Mouse (Mus musculus): ENCODE data around the gene Lrmda. TPM values are rescaled to one million over a fixed set of nuclear protein-coding genes. Genes with fewer than 3 reads are reported as not detected.
A peak's percentile ranks its signal among the peaks of the same experiment; 100 is the strongest.

Lrmda gene
- polyA plus RNA-seq, 1 experiment from 2014 or later: 0.80 TPM

- Histone ChIP-seq H3K36me3 (ENCODE audit: control insufficient read depth, insufficient read depth, low read length) (no peaks in the 10 kb centered on the region), H3K27me3 (replicated peaks; ENCODE audit: control insufficient read depth, insufficient read depth, low read length) (no peaks in the 10 kb centered on the region), H3K9ac (ENCODE audit: low read depth, low read length) (no peak overlapping the region), H3K4me3 (ENCODE audit: low read length) (no peak overlapping the region), H3K4me1 (ENCODE audit: control insufficient read depth, insufficient read depth, low read depth, low read length) (no peaks in the 10 kb centered on the region), H3K27ac (ENCODE audit: low read depth, low read length) (no peak overlapping the region), H3K9me3 (ENCODE audit: control insufficient read depth, low read length) (no peaks in the 10 kb centered on the region), H3K4me2 (ENCODE audit: low read length) (no peak overlapping the region)
- WGBS: 50% methylated on average over 1 of the region's 1 CpGs
- ATAC-seq: no peak
These were observed 1025.8 kb downstream of the Lrmda start for GRCm38 (mm10) chr14:23045322-23045721.

- H3K9me3 ChIP-seq (ENCODE audit: control insufficient read depth, low read length): no peaks in the 10 kb centered on the region
- no peaks in the 10 kb centered on the region for H3K36me3 ChIP-seq (ENCODE audit: control insufficient read depth, insufficient read depth, low read length)
- no peaks in the 10 kb centered on the region for H3K4me1 ChIP-seq (ENCODE audit: control insufficient read depth, insufficient read depth, low read depth, low read length)
- no peak overlapping the region for H3K4me2 ChIP-seq (ENCODE audit: low read length)
- peak; percentile 40; the same call in 1 of the 2 replicates for ATAC-seq
- no peak overlapping the region for H3K9ac ChIP-seq (ENCODE audit: low read depth, low read length)
- no peak overlapping the region for H3K4me3 ChIP-seq (ENCODE audit: low read length)
- no peak overlapping the region for H3K27ac ChIP-seq (ENCODE audit: low read depth, low read length)
- 21% methylated on average over 4 of the region's 4 CpGs for WGBS
- no peaks in the 10 kb centered on the region for H3K27me3 ChIP-seq (replicated peaks; ENCODE audit: control insufficient read depth, insufficient read depth, low read length)
These were observed 1026.8 kb downstream of the Lrmda start for GRCm38 (mm10) chr14:23046330-23046729.

- H3K36me3 ChIP-seq (ENCODE audit: control insufficient read depth, insufficient read depth, low read length): no peaks in the 10 kb centered on the region
- H3K9ac ChIP-seq (ENCODE audit: low read depth, low read length): no peak overlapping the region
- 79% methylated on average over 7 of the region's 7 CpGs for WGBS
- no peak overlapping the region for H3K4me2 ChIP-seq (ENCODE audit: low read length)
- H3K27ac ChIP-seq (ENCODE audit: low read depth, low read length): no peak overlapping the region
- ATAC-seq: no peak
- no peaks in the 10 kb centered on the region; the same call in 1 of the 2 replicates for H3K27me3 ChIP-seq (replicated peaks; ENCODE audit: control insufficient read depth, insufficient read depth, low read length)
- no peak overlapping the region for H3K4me3 ChIP-seq (ENCODE audit: low read length)
- H3K4me1 ChIP-seq (ENCODE audit: control insufficient read depth, insufficient read depth, low read depth, low read length): no peaks in the 10 kb centered on the region
- no peaks in the 10 kb centered on the region for H3K9me3 ChIP-seq (ENCODE audit: control insufficient read depth, low read length)
These were observed 1031.9 kb downstream of the Lrmda start for GRCm38 (mm10) chr14:23051441-23051840.

DNA sequence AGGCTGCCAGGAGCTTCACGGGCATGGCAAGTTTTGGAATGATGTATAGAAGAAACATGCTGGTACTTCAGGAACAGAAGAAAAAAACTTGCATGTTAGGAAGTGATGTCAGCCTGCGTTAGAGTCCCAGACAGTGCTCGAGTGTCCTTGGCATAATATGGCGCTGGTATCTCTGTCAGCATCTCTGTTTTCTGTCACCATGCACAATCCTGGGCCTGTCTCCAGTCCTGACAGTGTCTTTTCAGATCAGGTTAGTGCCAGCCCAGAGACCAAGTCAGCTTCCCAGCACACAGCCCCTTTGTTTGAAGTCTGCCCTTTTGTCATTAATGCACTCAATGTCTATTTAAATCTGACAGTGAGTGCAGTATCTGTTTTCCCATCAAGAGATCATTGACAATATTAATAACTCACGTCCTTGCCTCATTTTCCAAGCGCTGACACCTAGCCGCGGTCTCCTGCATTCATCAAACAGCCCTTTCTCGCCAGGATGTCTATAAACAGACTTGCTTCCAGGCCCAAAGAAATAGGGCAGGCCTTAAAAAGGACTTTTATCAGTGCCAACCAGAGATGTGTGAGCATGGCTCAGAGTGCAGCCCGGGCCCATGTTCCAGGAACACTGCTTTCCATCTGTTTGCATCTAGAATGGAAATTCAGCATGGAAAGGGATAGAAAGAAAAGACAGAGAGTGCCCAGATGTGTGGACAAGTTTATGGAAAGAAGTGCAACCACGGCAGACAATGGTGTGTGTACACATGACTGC is 1033.5 kb downstream of the Lrmda start:
- Histone ChIP-seq H3K9me3 (ENCODE audit: control insufficient read depth, low read length) (no peaks in the 10 kb centered on the region), H3K4me3 (ENCODE audit: low read length) (no peak overlapping the region), H3K4me2 (ENCODE audit: low read length) (no peak overlapping the region), H3K27me3 (replicated peaks; ENCODE audit: control insufficient read depth, insufficient read depth, low read length) (no peaks in the 10 kb centered on the region; the same call in 1 of the 2 replicates), H3K36me3 (ENCODE audit: control insufficient read depth, insufficient read depth, low read length) (no peaks in the 10 kb centered on the region), H3K9ac (ENCODE audit: low read depth, low read length) (no peak overlapping the region), H3K4me1 (ENCODE audit: control insufficient read depth, insufficient read depth, low read depth, low read length) (no peaks in the 10 kb centered on the region), H3K27ac (ENCODE audit: low read depth, low read length) (no peak overlapping the region)
- ATAC-seq: peak; percentile 81
- WGBS: 45% methylated on average over 11 of the region's 11 CpGs

- WGBS: 92% methylated on average over 6 of the region's 6 CpGs
- no peak for ATAC-seq
- Histone ChIP-seq H3K36me3 (ENCODE audit: control insufficient read depth, insufficient read depth, low read length) (no peaks in the 10 kb centered on the region), H3K27me3 (replicated peaks; ENCODE audit: control insufficient read depth, insufficient read depth, low read length) (no peaks in the 10 kb centered on the region; the same call in 1 of the 2 replicates), H3K27ac (ENCODE audit: low read depth, low read length) (no peak overlapping the region), H3K4me1 (ENCODE audit: control insufficient read depth, insufficient read depth, low read depth, low read length) (no peaks in the 10 kb centered on the region), H3K9me3 (ENCODE audit: control insufficient read depth, low read length) (no peaks in the 10 kb centered on the region), H3K9ac (ENCODE audit: low read depth, low read length) (no peak overlapping the region), H3K4me3 (ENCODE audit: low read length) (no peak overlapping the region), H3K4me2 (ENCODE audit: low read length) (no peak overlapping the region)
These were observed 1037.9 kb downstream of the Lrmda start for GRCm38 (mm10) chr14:23057228-23057976.

DNA sequence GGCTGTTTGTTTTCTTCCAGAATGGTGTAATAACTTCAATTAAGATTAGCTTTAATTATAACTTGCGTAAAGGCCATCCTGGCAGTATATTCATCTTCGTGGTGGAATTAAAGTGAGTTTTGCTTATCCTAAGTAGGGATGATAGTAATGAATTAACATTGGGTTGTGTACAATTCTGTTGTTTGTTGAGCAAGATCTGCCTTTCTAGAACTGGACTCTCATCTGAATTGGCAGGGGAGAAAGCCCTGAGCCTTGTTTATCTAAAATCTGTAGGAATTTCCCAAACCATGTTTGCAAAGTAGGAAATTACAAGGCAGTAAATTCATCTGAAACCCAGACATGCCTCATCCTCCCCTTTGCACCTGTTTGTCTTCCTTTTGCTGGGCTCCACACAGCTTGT is 1038.5 kb downstream of the Lrmda start:
- Histone ChIP-seq H3K27ac (ENCODE audit: low read depth, low read length) (no peak overlapping the region), H3K4me2 (ENCODE audit: low read length) (no peak overlapping the region), H3K9me3 (ENCODE audit: control insufficient read depth, low read length) (no peaks in the 10 kb centered on the region), H3K9ac (ENCODE audit: low read depth, low read length) (no peak overlapping the region), H3K4me1 (ENCODE audit: control insufficient read depth, insufficient read depth, low read depth, low read length) (no peaks in the 10 kb centered on the region), H3K4me3 (ENCODE audit: low read length) (no peak overlapping the region), H3K36me3 (ENCODE audit: control insufficient read depth, insufficient read depth, low read length) (no peaks in the 10 kb centered on the region), H3K27me3 (replicated peaks; ENCODE audit: control insufficient read depth, insufficient read depth, low read length) (no peaks in the 10 kb centered on the region; the same call in 1 of the 2 replicates)
- ATAC-seq: no peak
- 95% methylated on average over 2 of the region's 2 CpGs for WGBS

DNA sequence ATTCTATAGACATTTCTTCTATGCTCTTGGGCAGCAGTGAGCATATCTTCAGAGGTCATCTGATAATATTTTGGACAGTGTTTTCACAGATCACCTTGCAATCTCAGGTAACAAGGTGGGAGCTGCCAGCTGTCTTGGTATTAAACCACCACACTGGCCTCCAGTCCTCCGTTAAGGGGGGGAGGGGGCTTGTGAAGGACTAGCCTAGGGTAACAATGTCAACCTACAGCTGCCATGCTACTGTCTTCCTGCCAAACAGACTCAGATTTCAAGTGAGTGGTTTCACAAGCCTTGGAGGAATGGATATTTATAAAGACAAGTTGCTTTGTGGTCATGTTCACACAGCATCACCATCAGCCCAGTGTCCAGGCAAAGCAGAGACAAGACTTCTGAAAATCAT is 1059.2 kb downstream of the Lrmda start:
- H3K4me2 ChIP-seq (ENCODE audit: low read length): no peak overlapping the region
- 62% methylated on average over 1 of the region's 1 CpGs for WGBS
- no peak overlapping the region for H3K4me3 ChIP-seq (ENCODE audit: low read length)
- H3K27ac ChIP-seq (ENCODE audit: low read depth, low read length): no peak overlapping the region
- H3K4me1 ChIP-seq (ENCODE audit: control insufficient read depth, insufficient read depth, low read depth, low read length): no peaks in the 10 kb centered on the region
- H3K36me3 ChIP-seq (ENCODE audit: control insufficient read depth, insufficient read depth, low read length): no peaks in the 10 kb centered on the region
- H3K9me3 ChIP-seq (ENCODE audit: control insufficient read depth, low read length): no peaks in the 10 kb centered on the region
- H3K27me3 ChIP-seq (replicated peaks; ENCODE audit: control insufficient read depth, insufficient read depth, low read length): no peaks in the 10 kb centered on the region
- no peak overlapping the region for H3K9ac ChIP-seq (ENCODE audit: low read depth, low read length)
- ATAC-seq: no peak

DNA sequence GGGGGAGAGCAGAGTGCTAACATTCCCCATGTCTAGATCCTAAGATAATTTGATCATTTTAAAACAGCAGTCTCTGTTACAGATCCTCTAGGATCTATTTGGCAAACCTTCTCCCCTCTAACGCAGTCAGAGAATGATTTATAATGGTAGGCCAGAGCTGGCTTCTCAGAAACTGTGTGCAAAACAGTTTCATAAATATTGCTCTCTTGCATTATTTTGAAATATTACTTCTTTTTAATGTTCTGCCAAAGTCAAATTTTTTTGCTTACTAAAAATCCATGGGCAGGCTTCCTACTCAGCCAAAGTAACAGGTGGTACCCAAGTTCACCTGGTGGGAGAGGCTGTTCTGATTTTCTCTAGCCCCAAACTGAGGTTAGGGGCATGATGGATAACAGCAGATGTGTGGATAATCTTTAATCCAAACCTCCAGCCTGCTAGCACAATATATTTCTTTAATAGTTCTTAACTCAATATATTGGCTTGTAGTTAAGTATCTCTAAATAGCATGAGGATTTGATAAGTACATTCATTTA is 1064.8 kb downstream of the Lrmda start:
- Histone ChIP-seq H3K4me2 (ENCODE audit: low read length) (no peak overlapping the region), H3K27me3 (replicated peaks; ENCODE audit: control insufficient read depth, insufficient read depth, low read length) (no peaks in the 10 kb centered on the region), H3K4me3 (ENCODE audit: low read length) (no peak overlapping the region), H3K4me1 (ENCODE audit: control insufficient read depth, insufficient read depth, low read depth, low read length) (no peaks in the 10 kb centered on the region), H3K36me3 (ENCODE audit: control insufficient read depth, insufficient read depth, low read length) (no peaks in the 10 kb centered on the region), H3K27ac (ENCODE audit: low read depth, low read length) (no peak overlapping the region), H3K9ac (ENCODE audit: low read depth, low read length) (no peak overlapping the region), H3K9me3 (ENCODE audit: control insufficient read depth, low read length) (no peaks in the 10 kb centered on the region)
- WGBS: 87% methylated on average over 1 of the region's 1 CpGs
- no peak for ATAC-seq

DNA sequence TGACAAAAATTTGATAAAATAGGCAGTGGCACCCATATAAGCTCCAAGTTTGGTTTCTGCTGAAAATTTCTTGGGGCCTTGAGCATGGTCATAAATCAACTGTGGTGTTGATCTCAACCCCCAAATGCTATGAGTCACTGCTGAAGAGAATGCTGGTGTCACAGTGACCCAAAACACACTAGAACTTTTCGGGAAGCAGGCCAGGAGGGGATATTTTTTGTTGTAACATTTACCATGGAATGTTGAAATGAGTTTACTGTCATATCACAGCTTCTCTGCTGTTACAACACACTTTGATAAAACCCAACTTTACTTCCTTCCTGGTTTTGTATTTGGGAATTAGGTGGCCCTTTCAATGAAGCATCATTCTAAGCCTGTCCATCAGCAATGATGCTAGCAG is 1065.3 kb downstream of the Lrmda start:
- no peak overlapping the region for H3K4me2 ChIP-seq (ENCODE audit: low read length)
- no peak overlapping the region for H3K9ac ChIP-seq (ENCODE audit: low read depth, low read length)
- H3K27ac ChIP-seq (ENCODE audit: low read depth, low read length): no peak overlapping the region
- ATAC-seq: no peak
- no peaks in the 10 kb centered on the region for H3K9me3 ChIP-seq (ENCODE audit: control insufficient read depth, low read length)
- no peaks in the 10 kb centered on the region for H3K36me3 ChIP-seq (ENCODE audit: control insufficient read depth, insufficient read depth, low read length)
- H3K4me1 ChIP-seq (ENCODE audit: control insufficient read depth, insufficient read depth, low read depth, low read length): no peaks in the 10 kb centered on the region
- H3K27me3 ChIP-seq (replicated peaks; ENCODE audit: control insufficient read depth, insufficient read depth, low read length): no peaks in the 10 kb centered on the region
- H3K4me3 ChIP-seq (ENCODE audit: low read length): no peak overlapping the region
- 77% methylated on average over 1 of the region's 1 CpGs for WGBS
